Mouse (Mus musculus): ENCODE data around the gene Sdc1.

Sdc1 gene

GRCm38 (mm10) chr12:8827014-8827715 lies 56.0 kb downstream of the Sdc1 start:
- DNase-seq (ENCODE audit: low spot score), result no peak

GRCm38 (mm10) chr12:8829032-8829660 lies 58.0 kb downstream of the Sdc1 start:
- DNase-seq (ENCODE audit: low spot score), result no peak

GRCm38 (mm10) chr12:8829661-8830040 lies 58.5 kb downstream of the Sdc1 start:
- DNase-seq (ENCODE audit: low spot score), result no peak

- DNase-seq (ENCODE audit: low spot score), result no peak
Observed at GRCm38 (mm10) chr12:8830967-8831635, 60.0 kb downstream of the Sdc1 start.

- no peak for DNase-seq (ENCODE audit: low spot score)
Observed at GRCm38 (mm10) chr12:8831710-8832109, 60.6 kb downstream of the Sdc1 start.

GRCm38 (mm10) chr12:8840782-8841325 lies 69.7 kb downstream of the Sdc1 start:
- no peak for DNase-seq (ENCODE audit: low spot score)

- DNase-seq (ENCODE audit: low spot score), result no peak
Observed at GRCm38 (mm10) chr12:8842725-8843124, 71.6 kb downstream of the Sdc1 start.

Data from urinary bladder, postnatal 25 days (tissue).